Comparison of ENCODE assay signal across 7 mouse cellular contexts in genomic region chr5:126651367-126651766, GRCm38 (mm10).
DNase-seq lines count a peak whose midpoint lies in the region; ATAC-seq and TF ChIP-seq lines count a peak whose summit lies in the region.

No protein-coding gene starts in this region.

- no peaks in the 10 kb centered on the region for H3K4me1 ChIP-seq in lung, postnatal 0 days (ENCODE audit: insufficient read depth, low read depth, low read length)
- no peaks in the 10 kb centered on the region for H3K4me1 ChIP-seq in lung, adult 2 months (ENCODE audit: control insufficient read depth, insufficient read depth, low read length)

- ATAC-seq in lung, postnatal 0 days = no peak

- H3K9me3 ChIP-seq in lung, postnatal 0 days (ENCODE audit: low read length) = no peaks in the 10 kb centered on the region

- H3K36me3 ChIP-seq in lung, postnatal 0 days (ENCODE audit: insufficient read depth, low read length) = no peaks in the 10 kb centered on the region

- TF ChIP-seq EP300 in lung, postnatal 0 days (IDR thresholded peaks at IDR 0.05) = no peak

- TF ChIP-seq POLR2A in lung, adult 2 months (IDR thresholded peaks at IDR 0.05; ENCODE audit: borderline replicate concordance, extremely low read depth, low read depth, low read length) = no peak

- H3K9ac ChIP-seq in lung, postnatal 0 days (replicated peaks; ENCODE audit: low read depth) = no peak overlapping the region

- peak; percentile 18 for DNase-seq in lung, postnatal 0 days (ENCODE audit: low spot score)
- no peak for DNase-seq in lung, adult 2 months
- DNase-seq in adrenal gland, postnatal 14 days = peak; percentile 73
- peak; percentile 20 for DNase-seq in kidney, adult 9 months
- DNase-seq in retina, embryonic 14.5 days (ENCODE audit: low spot score) = peak; percentile 84
- no peak for DNase-seq in layer of hippocampus, adult 2 months (ENCODE audit: low spot score in 2 of 2)
- DNase-seq in spleen, postnatal 36 days (ENCODE audit: low spot score in 2 of 2) = no peak

- TF ChIP-seq CTCF in lung, postnatal 0 days (IDR thresholded peaks at IDR 0.05) = no peak
- no peak for TF ChIP-seq CTCF in lung, adult 2 months (IDR thresholded peaks at IDR 0.05; ENCODE audit: insufficient read depth, low read length)
- no peak for TF ChIP-seq CTCF in layer of hippocampus, adult 2 months (conservative IDR thresholded peaks at IDR 0.05)

- H3K27ac ChIP-seq in lung, postnatal 0 days (ENCODE audit: low read length) = no peak overlapping the region
- no peak overlapping the region for H3K27ac ChIP-seq in layer of hippocampus, adult 2 months

- no peak overlapping the region for H3K4me2 ChIP-seq in lung, postnatal 0 days (replicated peaks; ENCODE audit: low read depth, low read length)

- no peaks in the 10 kb centered on the region for H3K27me3 ChIP-seq in lung, postnatal 0 days (replicated peaks; ENCODE audit: insufficient read depth, low read length)

- no peak overlapping the region for H3K4me3 ChIP-seq in lung, postnatal 0 days (ENCODE audit: low read depth, low read length)
- no peak overlapping the region for H3K4me3 ChIP-seq in lung, adult 2 months (replicated peaks; ENCODE audit: extremely low read depth, low read depth, low read length)
- H3K4me3 ChIP-seq in layer of hippocampus, adult 2 months = no peak overlapping the region

- 17% methylated on average over 3 of the region's 3 CpGs for WGBS in lung, postnatal 0 days
- 14% methylated on average over 3 of the region's 3 CpGs for WGBS in lung, adult 2 months

Comparison
In these comparisons a context has a peak if more than half of its experiments do, and no peak if none do; other contexts are left out.
1. DNase-seq: peak in lung, postnatal 0 days (single experiment), adrenal gland, postnatal 14 days (single experiment), kidney, adult 9 months (single experiment) and retina, embryonic 14.5 days (single experiment); none in lung, adult 2 months (single experiment), layer of hippocampus, adult 2 months (0 of 2) and spleen, postnatal 36 days (0 of 2).